Mouse (Mus musculus) CH12.LX (cell line): ENCODE data around the gene Zfp473. TPM values are rescaled to one million over a fixed set of nuclear protein-coding genes. Genes with fewer than 3 reads are reported as not detected.

Experiments
- DNase-seq: peaks from one replicate; pipeline ENCODE4 v3.0.0-alpha.2; 2013; ENCODE audit errors: extremely low read depth
- H3K27ac ChIP-seq: 2 replicates; pipeline ENCODE4 v1.5.1; 2012; ENCODE audit warnings: low read depth, mild to moderate bottlenecking, control low read depth, moderate library complexity; ENCODE audit not compliant: insufficient read depth
- H3K27me3 ChIP-seq: replicated peaks from 2 replicates; pipeline ENCODE3; 2012; ENCODE audit warnings: inconsistent platforms
- H3K36me3 ChIP-seq, 2 experiments: replicated peaks in 1 of 2; 2 replicates each; pipeline versions ENCODE3 to v1.6.1; 2012; ENCODE audit warnings: inconsistent platforms in 1 of 2, low read length in 1 of 2, mild to moderate bottlenecking in 1 of 2, mixed read lengths in 1 of 2, moderate library complexity in 1 of 2; ENCODE audit not compliant: control insufficient read depth in 1 of 2, insufficient read depth in 1 of 2
- H3K4me1 ChIP-seq, 2 experiments: 2 replicates each; pipeline ENCODE4 v1.6.1; 2012; ENCODE audit warnings: inconsistent platforms in 1 of 2, moderate library complexity in 1 of 2; ENCODE audit not compliant: insufficient read depth in 2 of 2, control insufficient read depth in 1 of 2
- H3K4me2 ChIP-seq: 2 replicates; pipeline ENCODE4 v1.6.1; 2012; ENCODE audit warnings: low read depth, mild to moderate bottlenecking, control low read depth; ENCODE audit not compliant: poor library complexity, insufficient read depth, severe bottlenecking
- H3K4me3 ChIP-seq, 3 experiments: fragments of 150-350 bp in 1 of 3; sonication (generic) in 1 of 3; replicated peaks in 1 of 3; 2 replicates each; pipeline versions ENCODE3 to v1.5.1; 2011 to 2012; ENCODE audit warnings: low read depth in 2 of 3, low read length in 2 of 3, mild to moderate bottlenecking in 2 of 3, moderate library complexity in 2 of 3, control low read depth in 1 of 3, improper control_type of control experiment in 1 of 3, inconsistent platforms in 1 of 3, mixed read lengths in 1 of 3; ENCODE audit not compliant: poor library complexity in 1 of 3
- H3K79me2 ChIP-seq: replicated peaks from 2 replicates; pipeline ENCODE4 v1.6.1; 2012; ENCODE audit warnings: mild to moderate bottlenecking, moderate library complexity; ENCODE audit not compliant: control insufficient read depth, poor library complexity, insufficient read depth, severe bottlenecking; ENCODE audit errors: extremely low read depth
- H3K9ac ChIP-seq: 2 replicates; pipeline ENCODE4 v1.6.1; 2012; ENCODE audit warnings: low read depth, mild to moderate bottlenecking, control low read depth, moderate library complexity; ENCODE audit not compliant: insufficient read depth
- H3K9me3 ChIP-seq: replicated peaks from 2 replicates; pipeline ENCODE3; 2012; ENCODE audit warnings: low read length, inconsistent platforms, mixed read lengths
- CHD1 ChIP-seq: IDR thresholded peaks from 2 replicates; pipeline ENCODE4 v1.6.1; 2012; ENCODE audit warnings: low read depth, low read length, improper control_type of control experiment, inconsistent platforms
- CHD2 ChIP-seq: IDR thresholded peaks from 2 replicates; pipeline ENCODE4 v1.6.1; 2011; ENCODE audit warnings: low read length, improper control_type of control experiment
- CTCF ChIP-seq, 2 experiments: IDR thresholded peaks in 1 of 2; conservative IDR thresholded peaks in 1 of 2; 2 replicates each; pipeline ENCODE4 v1.5.1; 2011 to 2012; ENCODE audit warnings: low read depth in 2 of 2, low read length in 2 of 2, improper control_type of control experiment in 1 of 2, inconsistent platforms in 1 of 2, mild to moderate bottlenecking in 1 of 2, moderate library complexity in 1 of 2
- ELF1 ChIP-seq: IDR thresholded peaks from 2 replicates; pipeline ENCODE4 v1.6.1; 2014; ENCODE audit warnings: low read depth, mild to moderate bottlenecking, inconsistent platforms, low read length, improper control_type of control experiment
- EP300 ChIP-seq: IDR thresholded peaks from 2 replicates; pipeline ENCODE4 v1.6.1; 2011; ENCODE audit warnings: low read length, improper control_type of control experiment
- JUND ChIP-seq: conservative IDR thresholded peaks from 2 replicates; pipeline ENCODE4 v1.6.1; 2011; ENCODE audit warnings: low read depth, low read length, improper control_type of control experiment
- MAX ChIP-seq: IDR thresholded peaks from 2 replicates; pipeline ENCODE4 v1.6.1; 2011; ENCODE audit warnings: low read length, improper control_type of control experiment
- MAZ ChIP-seq: IDR thresholded peaks from 2 replicates; pipeline ENCODE4 v1.6.1; 2012; ENCODE audit warnings: low read depth, mild to moderate bottlenecking, inconsistent platforms, low read length, improper control_type of control experiment, moderate library complexity
- NRF1 ChIP-seq: IDR thresholded peaks from 2 replicates; pipeline ENCODE4 v1.6.1; 2014; ENCODE audit warnings: low read depth, mild to moderate bottlenecking, inconsistent platforms, low read length, improper control_type of control experiment, moderate library complexity
- RAD21 ChIP-seq: IDR thresholded peaks from 2 replicates; pipeline ENCODE4 v1.6.1; 2011; ENCODE audit warnings: low read depth, mild to moderate bottlenecking, low read length, improper control_type of control experiment, moderate library complexity
- SIN3A ChIP-seq: IDR thresholded peaks from 2 replicates; pipeline ENCODE4 v1.6.1; 2012; ENCODE audit warnings: low read length, improper control_type of control experiment, inconsistent platforms
- SMC3 ChIP-seq: IDR thresholded peaks from 2 replicates; pipeline ENCODE4 v1.6.1; 2011; ENCODE audit warnings: low read depth, low read length, improper control_type of control experiment
- TCF12 ChIP-seq: IDR thresholded peaks from 2 replicates; pipeline ENCODE4 v1.6.1; 2014; ENCODE audit warnings: low read depth, mild to moderate bottlenecking, inconsistent platforms, low read length, improper control_type of control experiment
- USF1 ChIP-seq: IDR thresholded peaks from 2 replicates; pipeline ENCODE4 v1.6.1; 2014; ENCODE audit warnings: low read depth, mild to moderate bottlenecking, inconsistent platforms, low read length, improper control_type of control experiment
- USF2 ChIP-seq: conservative IDR thresholded peaks from 2 replicates; pipeline ENCODE4 v1.6.1; 2011; ENCODE audit warnings: low read depth, low read length, improper control_type of control experiment
- ZC3H11A ChIP-seq: IDR thresholded peaks from 2 replicates; pipeline ENCODE4 v1.6.1; 2012; ENCODE audit warnings: low read depth, mild to moderate bottlenecking, inconsistent platforms, low read length, improper control_type of control experiment
- dilution Hi-C: fragments of 300-500 bp; cut with MboI; formaldehyde crosslinking; loops from 2 replicates; pipeline ENCODE4 v1.14.3; 2020; ENCODE audit warnings: low sequenced_read_pairs; ENCODE audit not compliant: extremely low pct_unique_long_range_greater_than_20kb, extremely low pct_ligation_motif_present
- in situ Hi-C: fragments of 300-500 bp; cut with MboI; formaldehyde crosslinking; loops from 3 replicates; pipeline ENCODE4 v1.14.3; 2019; ENCODE audit warnings: low sequenced_read_pairs, low pct_ligation_motif_present, low pct_unique_long_range_greater_than_20kb, mixed read lengths
- polyA plus RNA-seq: library from polyadenylated mRNA; unstranded; fragments of >175 nt; gene quantifications from 2 replicates; pipeline ENCODE4 v1.2.1, GENCODE M21; 2012; ENCODE audit warnings: low read depth; ENCODE audit not compliant: insufficient read length
- total RNA-seq, 2 experiments: library from RNA; depleted of rRNA; stranded (reverse); fragments of 300-350 nt in 1 of 2; fragments of >200 nt in 1 of 2; gene quantifications; 2 replicates each; pipeline ENCODE4 v1.2.3; 2012 to 2014

The Zfp473 gene
- total and polyA plus RNA-seq, 3 experiments, result 8.7 to 10.0 (median 9.3) TPM

DNA sequence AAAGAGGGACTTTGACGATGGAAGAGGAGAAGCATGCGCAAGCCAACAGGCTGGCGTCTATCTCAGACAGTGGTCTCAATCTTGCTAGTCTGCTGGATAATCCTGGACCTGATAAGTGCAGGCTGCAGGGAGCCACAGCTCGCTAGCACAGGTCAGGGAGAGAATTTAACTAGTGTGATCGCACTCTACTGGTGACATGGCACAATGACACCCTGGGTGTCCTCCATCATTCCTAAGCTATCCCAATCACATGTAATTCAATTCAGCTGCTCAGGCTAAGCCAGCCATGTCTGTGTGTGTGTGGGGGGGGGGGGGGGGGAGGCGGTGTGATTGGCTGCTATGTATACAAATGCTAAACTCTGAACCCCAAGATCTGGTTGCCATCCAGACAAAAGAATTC is 48.9 kb downstream of the Zfp473 start:
- dilution Hi-C loops, result no loop called here
- Histone ChIP-seq H3K36me3 (no peaks in the 10 kb centered on the region), H3K27ac (no peak overlapping the region), H3K9me3 (no peaks in the 10 kb centered on the region), H3K4me3 (no peak overlapping the region), H3K4me2 (no peak overlapping the region), H3K4me1 (peaks cover 0 to under 1% of the 10 kb centered on the region in 2 experiments; a peak in 1 of 4 replicates), H3K9ac (no peak overlapping the region), H3K27me3 (no peaks in the 10 kb centered on the region), H3K79me2 (no peaks in the 10 kb centered on the region)
- TF ChIP-seq CHD2 (no peak), MAZ (no peak), CTCF (conservative IDR thresholded peaks at IDR 0.05 in 1 of 2, IDR thresholded peaks at IDR 0.05 in 1 of 2; ENCODE audit: low read depth in 2 of 2, low read length in 2 of 2) (peak; percentile 62 to 71; a peak in 3 of 4 replicates), SMC3 (peak; percentile 29), RAD21 (peak; percentile 27), USF2 (no peak), NRF1 (no peak)
- in situ Hi-C loops, result no loop called here
- no peak for DNase-seq

DNA sequence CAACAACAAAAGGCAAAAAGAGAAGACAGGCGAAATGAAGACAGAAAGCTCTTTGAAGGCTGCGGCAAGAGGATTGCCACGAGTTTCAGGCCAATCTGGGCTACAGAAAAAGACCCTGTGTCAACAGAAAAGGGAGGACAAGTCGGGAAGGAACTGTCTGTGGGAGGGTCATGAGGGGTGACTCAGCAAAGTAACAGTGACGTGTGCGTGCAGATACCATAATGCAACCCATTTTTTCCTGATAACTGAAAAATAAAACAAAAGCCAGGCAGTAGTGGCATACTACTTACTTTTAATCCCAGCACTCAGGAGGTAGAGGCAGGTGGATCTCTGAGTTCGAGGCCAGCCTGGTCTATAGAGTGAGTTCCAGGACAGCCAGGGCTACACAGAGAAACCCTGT is 52.9 kb downstream of the Zfp473 start:
- TF ChIP-seq MAZ (no peak), EP300 (no peak), USF1 (no peak), ZC3H11A (no peak), USF2 (no peak), CTCF (conservative IDR thresholded peaks at IDR 0.05 in 1 of 2, IDR thresholded peaks at IDR 0.05 in 1 of 2; ENCODE audit: low read depth in 2 of 2, low read length in 2 of 2) (no peak), SIN3A (no peak), JUND (no peak), RAD21 (no peak), CHD1 (no peak), MAX (no peak), ELF1 (no peak), TCF12 (no peak), NRF1 (no peak)
- dilution Hi-C loops (no loop called here), in situ Hi-C loops (no loop called here)
- peaks cover 0 to 18% of the 10 kb centered on the region in 2 experiments; a peak in 2 of 4 replicates for H3K4me1 ChIP-seq
- no peak for DNase-seq
- H3K36me3 ChIP-seq, result no peaks in the 10 kb centered on the region
- no peaks in the 10 kb centered on the region for H3K9me3 ChIP-seq
- H3K4me2 ChIP-seq, result no peak overlapping the region
- H3K4me3 ChIP-seq, result no peak overlapping the region
- H3K9ac ChIP-seq, result no peak overlapping the region
- no peaks in the 10 kb centered on the region for H3K79me2 ChIP-seq
- no peaks in the 10 kb centered on the region for H3K27me3 ChIP-seq
- no peak overlapping the region for H3K27ac ChIP-seq
